Mouse (Mus musculus): ENCODE measurements around the gene Aox4. TPM values are rescaled to one million over a fixed set of nuclear protein-coding genes. Genes with fewer than 3 reads are reported as not detected.

The Aox4 gene
- polyA plus RNA-seq, 1 experiment from 2014 or later, result not detected

DNA sequence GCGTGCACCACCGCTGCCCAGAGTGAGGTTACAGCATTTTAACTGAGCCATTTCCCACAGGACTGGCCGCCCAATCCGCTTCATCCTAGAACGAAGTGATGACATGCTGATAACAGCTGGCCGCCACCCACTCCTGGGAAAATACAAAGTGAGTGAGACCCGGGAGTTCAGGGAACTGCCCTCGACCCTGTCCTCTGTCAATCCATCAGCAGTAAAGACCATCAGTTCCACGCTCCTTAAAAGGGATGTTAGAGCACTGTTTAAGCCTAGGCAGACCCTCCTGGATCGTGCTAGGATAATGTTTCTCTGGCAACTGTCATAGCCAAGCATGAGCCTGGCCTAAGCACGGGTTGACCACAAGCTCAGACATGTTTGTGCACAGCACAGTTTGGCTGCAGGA is 43.3 kb downstream of the Aox4 start:
- H3K36me3 ChIP-seq (ENCODE audit: control insufficient read depth, insufficient read depth), result no peaks in the 10 kb centered on the region
- H3K4me2 ChIP-seq (replicated peaks; ENCODE audit: low read depth), result no peak overlapping the region
- H3K9me3 ChIP-seq (ENCODE audit: control insufficient read depth), result no peaks in the 10 kb centered on the region
- no peak overlapping the region for H3K27ac ChIP-seq (ENCODE audit: low read depth, low read length)
- no peak for ATAC-seq
- 71% methylated on average over 11 of the region's 11 CpGs for WGBS
- no peaks in the 10 kb centered on the region for H3K4me1 ChIP-seq (replicated peaks; ENCODE audit: control insufficient read depth, insufficient read depth, low read length)
- no peak for TF ChIP-seq CTCF (IDR thresholded peaks at IDR 0.05; ENCODE audit: low read depth)
- H3K4me3 ChIP-seq (ENCODE audit: low read depth, low read length), result no peak overlapping the region
- no peaks in the 10 kb centered on the region for H3K27me3 ChIP-seq (replicated peaks; ENCODE audit: control insufficient read depth, insufficient read depth, low read length)
- no peak overlapping the region for H3K9ac ChIP-seq (ENCODE audit: low read depth, low read length)

DNA sequence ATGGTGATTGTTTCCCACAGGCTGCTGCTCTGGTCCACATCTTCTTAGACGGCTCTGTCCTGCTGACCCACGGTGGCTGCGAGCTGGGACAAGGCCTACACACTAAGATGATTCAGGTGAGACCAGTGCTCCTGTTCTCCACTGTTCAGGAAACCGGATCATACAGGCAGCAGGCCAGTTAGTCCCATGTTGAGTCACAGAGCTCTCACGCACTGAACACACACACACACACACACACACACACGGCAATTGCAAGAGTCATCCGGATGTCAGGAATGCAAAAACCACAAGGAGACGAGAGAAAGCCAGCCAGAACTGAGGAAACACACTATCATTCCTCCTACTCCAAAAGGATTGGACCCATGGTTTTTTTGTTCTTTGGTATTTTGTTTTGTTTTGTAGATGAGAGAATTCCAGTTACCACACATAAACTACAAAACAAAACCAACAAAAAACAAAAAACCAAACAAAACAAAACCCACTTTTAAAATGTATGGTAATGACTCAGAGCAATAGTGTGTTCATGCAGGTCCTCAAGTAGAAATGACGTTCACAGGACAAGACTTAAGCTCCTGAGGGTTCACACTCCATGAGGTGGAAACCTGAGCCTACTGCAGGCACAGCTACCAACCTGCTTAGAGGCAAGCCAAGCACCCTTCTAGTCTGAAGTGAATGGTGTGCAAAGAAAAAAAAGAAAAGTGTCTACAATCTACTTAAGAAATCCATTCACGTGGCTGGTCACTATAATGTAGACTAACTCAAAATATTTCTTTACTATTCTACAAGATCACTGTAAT is 47.2 kb downstream of the Aox4 start:
- 72% methylated on average over 10 of the region's 10 CpGs for WGBS
- no peak for TF ChIP-seq CTCF (IDR thresholded peaks at IDR 0.05; ENCODE audit: low read depth)
- H3K4me1 ChIP-seq (replicated peaks; ENCODE audit: control insufficient read depth, insufficient read depth, low read length), result no peaks in the 10 kb centered on the region
- H3K9ac ChIP-seq (ENCODE audit: low read depth, low read length), result no peak overlapping the region
- no peaks in the 10 kb centered on the region for H3K27me3 ChIP-seq (replicated peaks; ENCODE audit: control insufficient read depth, insufficient read depth, low read length)
- no peaks in the 10 kb centered on the region for H3K36me3 ChIP-seq (ENCODE audit: control insufficient read depth, insufficient read depth)
- H3K4me2 ChIP-seq (replicated peaks; ENCODE audit: low read depth), result no peak overlapping the region
- no peak for ATAC-seq
- no peak overlapping the region for H3K27ac ChIP-seq (ENCODE audit: low read depth, low read length)
- no peaks in the 10 kb centered on the region for H3K9me3 ChIP-seq (ENCODE audit: control insufficient read depth)
- no peak overlapping the region for H3K4me3 ChIP-seq (ENCODE audit: low read depth, low read length)

DNA sequence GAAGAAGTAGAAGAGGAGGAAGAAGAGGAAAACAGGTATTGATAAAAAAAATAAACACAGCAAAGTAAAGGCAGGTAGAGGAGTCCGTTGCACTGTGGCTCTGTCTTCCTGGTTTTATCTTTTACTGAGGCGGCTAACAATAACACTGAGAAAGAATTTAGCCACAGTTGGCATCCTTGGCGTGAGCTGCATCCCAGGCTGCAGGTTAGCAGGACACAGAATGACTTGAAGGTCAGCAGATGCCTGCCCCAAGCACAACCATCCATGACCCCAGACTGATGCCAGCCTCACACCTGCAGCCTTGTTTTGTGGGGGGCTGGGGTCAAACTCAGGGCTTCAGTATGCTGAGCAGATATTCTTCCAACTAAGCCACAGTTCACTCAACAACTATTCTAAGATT is 50.1 kb downstream of the Aox4 start:
- no peaks in the 10 kb centered on the region for H3K36me3 ChIP-seq (ENCODE audit: control insufficient read depth, insufficient read depth)
- no peak for TF ChIP-seq CTCF (IDR thresholded peaks at IDR 0.05; ENCODE audit: low read depth)

DNA sequence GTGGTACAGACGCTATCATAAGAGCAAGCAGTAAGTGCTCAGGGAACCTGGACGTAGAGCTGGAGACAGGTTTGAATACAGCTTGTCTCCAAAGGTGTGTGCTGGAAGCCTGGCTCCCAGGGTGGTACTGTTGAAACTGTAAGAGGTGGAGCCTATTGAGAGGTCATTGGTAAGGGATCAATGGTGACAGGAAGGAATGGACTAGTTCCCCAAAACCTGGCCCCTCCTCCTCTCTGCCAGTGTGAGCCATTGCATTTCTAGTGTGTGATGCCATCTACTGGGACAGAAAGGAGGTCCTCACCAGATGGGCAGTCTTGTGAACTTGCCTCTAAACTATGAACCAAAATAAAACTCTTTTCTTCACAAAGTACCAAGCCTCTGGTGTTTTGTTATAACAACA is 58.0 kb downstream of the Aox4 start:
- H3K4me3 ChIP-seq (ENCODE audit: low read depth, low read length), result no peak overlapping the region
- no peaks in the 10 kb centered on the region for H3K4me1 ChIP-seq (replicated peaks; ENCODE audit: control insufficient read depth, insufficient read depth, low read length)
- TF ChIP-seq CTCF (IDR thresholded peaks at IDR 0.05; ENCODE audit: low read depth), result no peak
- no peak for ATAC-seq
- H3K9me3 ChIP-seq (ENCODE audit: control insufficient read depth), result no peaks in the 10 kb centered on the region
- H3K9ac ChIP-seq (ENCODE audit: low read depth, low read length), result no peak overlapping the region
- no peak overlapping the region for H3K4me2 ChIP-seq (replicated peaks; ENCODE audit: low read depth)
- 87% methylated on average over 2 of the region's 2 CpGs for WGBS
- no peaks in the 10 kb centered on the region for H3K36me3 ChIP-seq (ENCODE audit: control insufficient read depth, insufficient read depth)
- 0 out of 2 replicates have a peak, but pooled peaks cover 4% of the 10 kb centered on the region for H3K27me3 ChIP-seq (replicated peaks; ENCODE audit: control insufficient read depth, insufficient read depth, low read length)
- no peak overlapping the region for H3K27ac ChIP-seq (ENCODE audit: low read depth, low read length)

More for the DNA sequence above, 50.1 kb downstream of the Aox4 start:
- Histone ChIP-seq H3K9ac (ENCODE audit: low read depth, low read length) (no peak overlapping the region), H3K4me2 (replicated peaks; ENCODE audit: low read depth) (no peak overlapping the region), H3K4me3 (ENCODE audit: low read depth, low read length) (no peak overlapping the region), H3K27ac (ENCODE audit: low read depth, low read length) (no peak overlapping the region), H3K27me3 (replicated peaks; ENCODE audit: control insufficient read depth, insufficient read depth, low read length) (no peaks in the 10 kb centered on the region), H3K9me3 (ENCODE audit: control insufficient read depth) (no peaks in the 10 kb centered on the region), H3K4me1 (replicated peaks; ENCODE audit: control insufficient read depth, insufficient read depth, low read length) (no peaks in the 10 kb centered on the region)
- WGBS, result 44% methylated on average over 3 of the region's 3 CpGs
- ATAC-seq, result no peak

GRCm38 (mm10) chr1:58270807-58271569 is 60.8 kb downstream of the Aox4 start:
- Histone ChIP-seq H3K9ac (ENCODE audit: low read depth, low read length) (no peak overlapping the region), H3K36me3 (ENCODE audit: control insufficient read depth, insufficient read depth) (no peaks in the 10 kb centered on the region), H3K4me1 (replicated peaks; ENCODE audit: control insufficient read depth, insufficient read depth, low read length) (no peaks in the 10 kb centered on the region), H3K4me2 (replicated peaks; ENCODE audit: low read depth) (no peak overlapping the region), H3K27me3 (replicated peaks; ENCODE audit: control insufficient read depth, insufficient read depth, low read length) (0 out of 2 replicates have a peak, but pooled peaks cover 4% of the 10 kb centered on the region), H3K4me3 (ENCODE audit: low read depth, low read length) (no peak overlapping the region), H3K27ac (ENCODE audit: low read depth, low read length) (no peak overlapping the region), H3K9me3 (ENCODE audit: control insufficient read depth) (no peaks in the 10 kb centered on the region)
- peak; percentile 81 for TF ChIP-seq CTCF (IDR thresholded peaks at IDR 0.05; ENCODE audit: low read depth)
- ATAC-seq, result no peak
- whole genome bisulfite sequencing, result 55% methylated on average over 6 of the region's 6 CpGs

DNA sequence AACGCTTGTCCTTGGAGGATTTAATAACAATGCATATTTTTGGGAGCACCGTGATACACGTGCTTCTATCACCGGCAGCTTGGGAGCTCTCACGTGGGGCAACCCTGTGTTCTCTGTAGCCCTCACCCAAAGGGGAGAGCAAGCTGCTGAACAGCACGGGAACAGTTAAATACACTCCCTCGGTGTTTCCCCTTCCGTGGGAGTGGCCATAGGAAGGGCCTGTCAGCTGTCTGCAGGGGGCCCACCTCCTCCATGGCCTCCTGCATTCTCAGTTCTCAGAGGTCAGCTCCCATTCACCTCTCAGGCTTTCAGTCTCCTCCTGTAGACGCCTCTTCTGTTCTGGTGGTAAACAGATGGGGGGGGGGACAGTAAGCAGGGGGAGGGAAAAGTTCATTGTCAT is 65.7 kb downstream of the Aox4 start:
- no peak overlapping the region for H3K27ac ChIP-seq (ENCODE audit: low read depth, low read length)
- no peak overlapping the region for H3K4me2 ChIP-seq (replicated peaks; ENCODE audit: low read depth)
- no peaks in the 10 kb centered on the region for H3K9me3 ChIP-seq (ENCODE audit: control insufficient read depth)
- no peak for TF ChIP-seq CTCF (IDR thresholded peaks at IDR 0.05; ENCODE audit: low read depth)
- no peaks in the 10 kb centered on the region for H3K4me1 ChIP-seq (replicated peaks; ENCODE audit: control insufficient read depth, insufficient read depth, low read length)
- H3K9ac ChIP-seq (ENCODE audit: low read depth, low read length), result no peak overlapping the region
- no peaks in the 10 kb centered on the region for H3K27me3 ChIP-seq (replicated peaks; ENCODE audit: control insufficient read depth, insufficient read depth, low read length)
- 34% methylated on average over 9 of the region's 9 CpGs for WGBS
- no peaks in the 10 kb centered on the region for H3K36me3 ChIP-seq (ENCODE audit: control insufficient read depth, insufficient read depth)
- H3K4me3 ChIP-seq (ENCODE audit: low read depth, low read length), result no peak overlapping the region
- ATAC-seq, result no peak

All from intestine, postnatal 0 days (tissue).